Mouse (Mus musculus) thymus, adult 2 months (tissue): ENCODE results near the gene Fry.

Source experiments
- CTCF ChIP-seq: fragments of 200-500 bp; IDR thresholded peaks from 2 replicates; pipeline ENCODE4 v1.5.1; 2012; ENCODE audit warnings: mild to moderate bottlenecking, control low read depth, low read length, moderate library complexity, borderline replicate concordance; ENCODE audit not compliant: control insufficient read depth, poor library complexity, insufficient read depth; ENCODE audit errors: extremely low read depth
- POLR2A ChIP-seq: fragments of 200-500 bp; IDR thresholded peaks from 2 replicates; pipeline ENCODE4 v1.6.1; 2012; ENCODE audit warnings: mild to moderate bottlenecking, low read length, control low read depth, moderate library complexity; ENCODE audit not compliant: control insufficient read depth, poor library complexity, insufficient read depth; ENCODE audit errors: extremely low read depth

GRCm38 (mm10) chr5:150389589-150390377 lies 271.3 kb downstream of the Fry start:
- TF ChIP-seq CTCF: no peak
- TF ChIP-seq POLR2A: no peak
